Mouse (Mus musculus) kidney, embryonic 16.5 days (tissue): ENCODE measurements around the gene Tmem91. TPM values are rescaled to one million over a fixed set of nuclear protein-coding genes. Genes with fewer than 3 reads are reported as not detected.

Experiments used
- ATAC-seq: fragments of 200-750 bp; cut with Nextera tagmentation; 2 replicates; pipeline ENCODE4 v1.8.0; 2017; ENCODE audit warnings: moderate TSS enrichment; ENCODE audit not compliant: low FRiP score, low TSS enrichment
- H3K27ac ChIP-seq: fragments of 300-500 bp; sonication (generic); 2 replicates; pipeline ENCODE4 v1.5.1; 2014; ENCODE audit warnings: low read length
- H3K27me3 ChIP-seq: fragments of 300-500 bp; sonication (generic); 2 replicates; pipeline ENCODE4 v1.6.1; 2014; ENCODE audit warnings: low read length, control low read depth, mixed read lengths; ENCODE audit not compliant: insufficient read depth
- H3K36me3 ChIP-seq: fragments of 300-500 bp; sonication (generic); 2 replicates; pipeline ENCODE4 v1.6.1; 2014; ENCODE audit warnings: low read length, control low read depth, mixed read lengths; ENCODE audit not compliant: insufficient read depth
- H3K4me1 ChIP-seq: fragments of 300-500 bp; sonication (generic); 2 replicates; pipeline ENCODE4 v1.6.1; 2014; ENCODE audit warnings: low read length, control low read depth, mixed read lengths; ENCODE audit not compliant: insufficient read depth
- H3K4me2 ChIP-seq: fragments of 300-500 bp; sonication (generic); replicated peaks from 2 replicates; pipeline ENCODE4 v1.6.1; 2014; ENCODE audit warnings: low read depth, low read length
- H3K4me3 ChIP-seq: fragments of 300-500 bp; sonication (generic); 2 replicates; pipeline ENCODE4 v1.5.1; 2014; ENCODE audit warnings: mild to moderate bottlenecking, low read length
- H3K9ac ChIP-seq: fragments of 300-500 bp; sonication (generic); replicated peaks from 2 replicates; pipeline ENCODE4 v1.6.1; 2014; ENCODE audit warnings: low read length
- H3K9me3 ChIP-seq: fragments of 300-500 bp; sonication (generic); 2 replicates; pipeline ENCODE4 v1.6.1; 2016; ENCODE audit warnings: low read length, control low read depth
- WGBS: fragments of 180-500 bp; shearing (Covaris S2); extraction: QIAGEN DNeasy Blood & Tissue Kit; methylation state at CpG from one replicate; pipeline ENCODE4 v1.1.7; 2014; 5-methylcytosine and 5-hydroxymethylcytosine counted together
- polyA plus RNA-seq: library from polyadenylated mRNA; unstranded; fragments of >200 nt; fragmentation: Nextera tagmentation; extraction: Ambion mirVana; gene quantifications from 2 replicates; pipeline ENCODE4 v1.2.1, GENCODE M21; 2015

Gene Tmem91
- polyA plus RNA-seq, 1 experiment from 2014 or later, result 2.3 TPM

DNA sequence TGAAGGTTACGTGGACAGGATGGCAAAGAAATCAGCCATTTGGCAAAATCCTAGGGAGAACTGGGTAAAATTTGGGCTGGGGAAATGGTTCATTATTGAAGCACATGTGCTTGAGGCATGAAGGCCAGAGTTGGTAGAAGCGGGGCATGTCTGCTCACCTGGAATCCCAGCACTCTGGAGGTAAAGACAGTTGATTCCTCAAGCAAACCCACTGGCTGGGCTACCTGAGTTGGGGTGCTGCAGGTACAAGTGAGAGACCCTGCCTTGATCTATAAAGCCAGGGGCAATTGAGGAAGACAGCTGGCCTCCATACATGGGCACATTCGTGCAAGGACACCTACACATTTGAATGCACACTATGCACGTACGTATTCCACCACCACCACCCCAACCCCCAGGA is 54.9 kb downstream of the Tmem91 start:
- Histone ChIP-seq H3K9ac (no peak overlapping the region), H3K4me1 (peaks cover 10% of the 10 kb centered on the region; the same call in 1 of the 2 replicates), H3K27ac (no peak overlapping the region), H3K4me2 (peak overlapping the region; percentile 76), H3K4me3 (peak overlapping the region; percentile 75), H3K27me3 (no peaks in the 10 kb centered on the region), H3K36me3 (peaks cover 37% of the 10 kb centered on the region), H3K9me3 (no peaks in the 10 kb centered on the region)
- ATAC-seq, result no peak
- 92% methylated on average over 5 of the region's 5 CpGs for whole genome bisulfite sequencing

DNA sequence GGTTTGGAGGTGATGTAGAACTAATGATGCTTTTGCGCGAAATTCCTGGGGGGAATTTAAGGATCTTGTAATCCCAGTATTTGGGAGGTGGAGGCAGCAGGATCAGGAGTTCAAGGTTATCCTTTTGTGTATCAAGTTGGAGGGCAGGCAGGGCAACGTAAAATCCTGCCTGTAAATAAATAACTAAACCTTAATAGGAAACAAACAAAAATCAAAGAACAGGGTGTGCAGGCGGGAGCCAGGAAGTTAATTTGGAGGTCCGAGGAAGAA is 55.3 kb downstream of the Tmem91 start:
- Histone ChIP-seq H3K4me3 (peak overlapping the region; percentile 75), H3K27ac (peak overlapping the region; percentile 85), H3K9ac (peak overlapping the region; percentile 75), H3K9me3 (no peaks in the 10 kb centered on the region), H3K36me3 (peaks cover 33% of the 10 kb centered on the region), H3K27me3 (no peaks in the 10 kb centered on the region), H3K4me2 (peak overlapping the region; percentile 76), H3K4me1 (peaks cover 10% of the 10 kb centered on the region; the same call in 1 of the 2 replicates)
- no peak for ATAC-seq
- WGBS, result 15% methylated on average over 5 of the region's 5 CpGs

Other genes with a start within 250 kb of the Tmem91 start
- gene Ceacam1, start 197.6 kb downstream of the Tmem91 start, polyA plus RNA-seq, result 4.4 and 4.6 TPM in 2 replicates
- gene Ceacam2, start 135.3 kb downstream of the Tmem91 start, polyA plus RNA-seq, result 0.31 TPM in 1 of 2 replicates, not detected in the other
- 4.5 and 5.5 TPM in 2 replicates for gene Erich4, start 59.3 kb downstream of the Tmem91 start, polyA plus RNA-seq
- 61.8 and 64.7 TPM in 2 replicates for gene Dmac2, start 55.8 kb downstream of the Tmem91 start, polyA plus RNA-seq
- gene B3gnt8, start 48.5 kb downstream of the Tmem91 start, polyA plus RNA-seq, result 14.2 and 15.0 TPM in 2 replicates
- gene Bckdha, start 16.2 kb downstream of the Tmem91 start, polyA plus RNA-seq, result 90.3 and 91.7 TPM in 2 replicates
- 90.0 and 92.6 TPM in 2 replicates for gene Exosc5, start 16.0 kb downstream of the Tmem91 start, polyA plus RNA-seq
- gene B9d2, start 5.6 kb upstream of the Tmem91 start, polyA plus RNA-seq, result 35.0 and 35.8 TPM in 2 replicates
- 2.9 and 3.7 TPM in 2 replicates for gene Tgfb1, start 11.8 kb upstream of the Tmem91 start, polyA plus RNA-seq
- gene Ccdc97, start 43.9 kb upstream of the Tmem91 start, polyA plus RNA-seq, result 25.6 and 32.8 TPM in 2 replicates
- 43.7 and 56.5 TPM in 2 replicates for gene Hnrnpul1, start 79.6 kb upstream of the Tmem91 start, polyA plus RNA-seq
- 91.5 and 96.5 TPM in 2 replicates for gene Axl, start 113.5 kb upstream of the Tmem91 start, polyA plus RNA-seq
- 22.1 and 23.0 TPM in 2 replicates for gene Cyp2s1, start 141.7 kb upstream of the Tmem91 start, polyA plus RNA-seq
- not detected in 2 replicates for gene Cyp2b10, start 222.5 kb upstream of the Tmem91 start, polyA plus RNA-seq